Mouse (Mus musculus): ENCODE results near the gene Gapvd1.

Gapvd1 gene

DNA sequence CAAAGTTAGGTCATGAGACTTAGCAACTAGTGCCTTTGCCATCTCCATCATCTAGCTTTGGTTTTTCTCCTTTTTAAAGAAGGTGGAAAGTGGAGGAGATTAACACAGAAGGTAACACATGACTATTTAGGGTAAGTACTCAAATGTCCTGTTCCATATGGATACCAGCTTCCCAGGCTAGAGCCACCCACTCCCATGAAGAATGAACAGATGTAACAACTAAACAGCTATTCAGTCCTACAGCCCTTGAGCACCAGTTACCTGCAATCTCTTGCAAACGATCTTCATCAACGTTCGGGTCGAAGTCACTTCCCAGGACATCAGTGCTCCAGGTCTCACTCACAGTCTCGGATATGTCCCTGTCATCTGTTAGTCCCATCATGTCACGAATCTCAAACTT is 43.1 kb downstream of the Gapvd1 start:
- no peak for DNase-seq (ENCODE audit: low spot score in 2 of 2)

DNA sequence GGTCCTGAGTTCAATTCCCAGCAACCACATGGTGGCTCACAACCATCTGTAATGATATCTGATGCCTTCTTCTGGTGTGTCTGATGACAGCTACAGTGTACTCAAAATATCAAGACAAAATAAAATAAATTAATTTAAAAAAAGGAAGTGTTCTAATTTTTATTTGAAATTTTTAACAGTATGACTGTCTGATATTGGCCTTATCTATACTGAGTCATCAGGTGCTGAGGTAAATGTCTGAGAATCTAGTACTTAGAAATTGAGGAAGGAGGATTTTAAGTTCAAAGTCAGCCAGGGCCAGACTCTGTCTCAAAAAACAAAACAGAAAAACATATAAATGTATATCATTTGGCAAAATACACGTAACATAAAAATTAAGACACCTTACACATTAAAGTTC is 46.4 kb downstream of the Gapvd1 start:
- DNase-seq (ENCODE audit: low spot score in 2 of 2), result no peak

DNA sequence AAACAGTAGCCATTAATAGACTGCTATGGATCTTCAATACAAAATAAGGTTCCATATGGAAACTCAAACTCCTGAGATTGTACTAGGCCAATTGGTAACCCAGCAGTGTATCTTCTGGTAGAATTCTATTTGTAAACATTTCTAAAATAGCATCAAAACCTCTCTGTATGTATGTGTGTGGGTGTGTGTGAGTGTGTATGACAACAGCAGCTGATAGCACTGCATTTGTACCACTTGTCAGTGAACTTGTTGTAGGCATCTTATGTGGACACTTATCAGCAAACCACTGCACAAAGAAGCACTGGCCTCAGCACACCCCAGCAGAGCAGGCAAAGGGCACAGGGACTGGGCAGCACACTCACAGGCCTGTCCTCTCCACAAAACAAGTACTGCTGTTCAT is 58.4 kb downstream of the Gapvd1 start:
- DNase-seq (ENCODE audit: low spot score in 2 of 2), result no peak

DNA sequence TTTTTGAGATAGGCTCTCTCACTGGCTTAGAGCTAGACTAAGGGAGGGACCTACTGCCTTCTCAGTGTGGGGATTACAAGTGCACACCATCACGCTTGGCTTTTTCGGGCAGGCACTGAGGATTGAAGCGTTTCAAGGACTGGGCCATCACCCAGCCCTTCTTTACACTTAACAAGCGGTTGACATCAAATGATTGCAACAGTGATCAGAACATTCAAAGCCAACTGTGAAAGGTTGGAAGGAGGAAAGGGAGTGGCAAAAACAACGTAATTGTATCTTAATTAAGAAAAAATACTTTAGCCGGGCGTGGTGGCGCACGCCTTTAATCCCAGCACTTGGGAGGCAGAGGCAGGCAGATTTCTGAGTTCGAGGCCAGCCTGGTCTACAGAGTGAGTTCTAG is 62.2 kb downstream of the Gapvd1 start:
- DNase-seq (ENCODE audit: low spot score in 2 of 2), result no peak

DNA sequence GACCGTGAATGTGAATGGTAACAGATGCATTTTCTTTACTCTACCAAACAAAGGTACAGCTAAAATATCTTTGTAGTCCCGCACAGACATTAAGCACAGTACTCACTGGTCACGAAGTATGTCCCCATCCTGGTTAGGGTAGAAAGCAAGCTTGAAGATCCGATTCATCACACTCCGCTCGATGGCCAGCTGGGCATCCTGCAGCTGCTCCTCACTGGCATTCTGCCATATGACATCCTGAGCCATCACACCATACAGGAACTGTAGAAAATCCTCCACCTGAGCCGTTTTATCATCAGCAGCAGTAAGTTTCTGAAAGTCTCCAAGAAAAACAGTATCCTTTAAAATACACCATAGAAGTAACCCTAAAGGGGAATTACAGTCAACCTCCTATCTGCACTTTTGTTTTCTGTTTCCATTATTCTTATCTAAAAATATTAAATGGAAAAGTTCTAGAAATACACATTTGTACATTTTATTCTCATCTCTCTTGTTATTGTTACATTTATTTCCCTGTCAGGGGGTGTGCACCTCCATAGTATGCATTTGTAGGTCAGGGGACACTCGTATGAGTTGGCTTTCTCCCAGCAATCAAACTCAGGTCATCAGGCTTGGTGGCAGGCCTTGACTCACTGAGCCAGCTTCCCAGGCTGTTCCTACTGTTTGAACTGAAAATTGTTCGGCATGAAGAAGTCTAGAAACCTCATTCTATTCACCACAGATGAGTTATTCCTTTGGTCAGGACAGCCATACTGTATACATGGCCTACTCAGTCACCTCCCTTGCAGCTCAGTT is 70.8 kb downstream of the Gapvd1 start:
- no peak for DNase-seq (ENCODE audit: low spot score in 2 of 2)

DNA sequence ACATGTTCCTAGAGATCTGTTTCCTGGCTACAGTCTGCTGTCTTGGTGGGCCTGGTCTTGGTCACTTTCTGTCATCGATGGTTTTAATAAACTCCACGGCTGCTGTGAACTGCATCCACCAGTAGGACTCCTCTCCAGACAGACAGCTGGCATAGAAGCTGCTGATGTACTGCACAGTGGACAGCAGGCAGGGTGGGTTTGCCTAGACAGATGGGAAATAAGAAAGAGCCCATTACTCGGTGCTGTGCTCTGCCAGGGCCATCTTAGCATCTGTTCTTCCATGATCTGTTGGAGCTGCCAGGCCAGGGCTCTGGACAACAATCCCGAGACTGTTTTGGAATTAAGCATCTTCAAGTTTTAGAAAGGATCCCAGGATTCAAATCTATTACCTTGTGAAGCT is 77.1 kb downstream of the Gapvd1 start:
- DNase-seq (ENCODE audit: low spot score in 2 of 2), result no peak

DNA sequence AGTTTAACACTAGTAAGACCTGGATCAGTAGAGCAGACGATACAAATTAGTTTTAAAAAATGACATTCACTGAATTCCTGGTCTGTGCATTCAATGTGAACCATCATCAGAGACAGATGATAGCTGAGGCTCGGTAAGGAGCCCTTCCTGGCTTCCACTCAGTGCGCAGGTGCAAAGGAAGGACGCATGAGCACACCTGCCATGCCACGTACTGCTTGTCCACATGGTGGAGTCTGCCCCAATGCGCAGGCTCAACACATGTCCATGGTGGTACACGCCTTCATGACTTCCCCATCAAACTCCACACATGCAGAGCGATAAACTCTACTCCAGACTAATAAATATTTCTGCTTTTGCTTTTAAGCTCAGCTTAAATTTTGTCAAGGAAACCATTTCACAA is 78.0 kb downstream of the Gapvd1 start:
- no peak for DNase-seq (ENCODE audit: low spot score in 2 of 2)

DNA sequence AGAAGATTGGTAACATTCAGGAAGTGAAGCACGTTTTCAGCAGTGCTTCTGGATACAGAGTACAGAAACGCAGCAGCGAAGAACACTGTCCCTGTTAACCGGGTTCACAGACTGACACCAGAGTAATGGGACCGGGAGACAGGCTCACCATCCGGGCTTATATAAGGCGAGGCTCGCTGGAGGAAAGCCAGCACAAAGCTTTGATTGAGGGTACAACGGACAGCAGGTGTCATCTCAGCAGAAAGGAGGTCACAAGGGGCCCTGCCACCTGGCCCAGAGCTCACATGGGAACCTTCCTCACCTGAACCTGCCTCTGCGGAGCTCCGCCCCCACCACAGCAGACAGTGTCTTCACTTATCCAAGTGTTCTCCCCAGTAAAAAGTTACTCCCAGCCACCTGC is 81.2 kb downstream of the Gapvd1 start:
- no peak for DNase-seq (ENCODE audit: low spot score in 2 of 2)

DNA sequence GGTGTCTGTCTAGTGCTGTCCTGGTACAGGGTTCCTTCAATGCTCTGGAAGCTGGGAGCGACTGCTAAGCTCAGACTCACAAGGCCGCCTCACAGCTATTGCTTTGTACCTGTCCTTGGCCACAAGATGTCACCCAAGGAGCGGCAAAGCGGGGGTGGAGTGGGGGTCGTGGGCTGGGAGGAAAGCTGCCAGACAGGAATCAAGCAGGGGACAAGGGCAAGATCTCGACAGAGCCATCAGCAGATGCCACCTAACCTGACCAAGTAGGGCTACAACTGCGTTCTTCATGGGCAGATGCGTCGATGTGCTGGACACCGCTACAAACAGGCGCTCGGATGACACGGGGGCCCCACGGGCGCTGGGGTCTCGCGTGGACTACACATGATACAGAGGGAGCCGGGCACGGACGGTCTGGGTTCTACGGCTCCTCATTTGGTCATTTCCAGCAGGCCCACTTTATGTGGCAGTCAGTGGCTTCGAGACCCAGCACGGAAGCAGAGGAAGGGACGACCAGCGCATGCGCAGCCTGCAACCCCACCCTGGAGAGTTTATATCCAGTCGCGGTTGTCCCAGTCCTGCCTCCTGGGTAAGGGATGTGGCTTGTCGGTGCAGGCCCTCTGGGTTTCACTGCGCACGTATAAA is 83.5 kb downstream of the Gapvd1 start:
- DNase-seq (ENCODE audit: low spot score in 2 of 2), result peak; percentile 27 to 36

DNA sequence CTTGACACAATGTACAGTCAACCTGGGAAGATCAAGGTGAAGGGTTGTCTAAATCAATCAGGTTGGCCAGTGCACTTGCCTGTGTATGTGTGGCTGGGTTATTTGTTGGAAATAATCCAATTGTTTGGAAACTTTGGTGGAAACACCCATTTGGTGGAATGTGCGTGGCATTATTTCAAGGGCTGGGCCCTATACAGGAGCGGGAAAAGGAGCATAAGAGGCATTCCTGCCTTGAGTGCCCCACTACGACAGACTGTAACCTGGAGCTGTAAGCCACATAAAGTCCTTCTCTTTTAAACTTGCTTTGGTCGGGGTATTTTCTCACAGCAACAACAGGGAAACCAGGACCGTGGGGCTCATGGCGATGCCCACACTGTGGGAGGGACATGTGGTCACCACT is 84.6 kb downstream of the Gapvd1 start:
- no peak for DNase-seq (ENCODE audit: low spot score in 2 of 2)

DNA sequence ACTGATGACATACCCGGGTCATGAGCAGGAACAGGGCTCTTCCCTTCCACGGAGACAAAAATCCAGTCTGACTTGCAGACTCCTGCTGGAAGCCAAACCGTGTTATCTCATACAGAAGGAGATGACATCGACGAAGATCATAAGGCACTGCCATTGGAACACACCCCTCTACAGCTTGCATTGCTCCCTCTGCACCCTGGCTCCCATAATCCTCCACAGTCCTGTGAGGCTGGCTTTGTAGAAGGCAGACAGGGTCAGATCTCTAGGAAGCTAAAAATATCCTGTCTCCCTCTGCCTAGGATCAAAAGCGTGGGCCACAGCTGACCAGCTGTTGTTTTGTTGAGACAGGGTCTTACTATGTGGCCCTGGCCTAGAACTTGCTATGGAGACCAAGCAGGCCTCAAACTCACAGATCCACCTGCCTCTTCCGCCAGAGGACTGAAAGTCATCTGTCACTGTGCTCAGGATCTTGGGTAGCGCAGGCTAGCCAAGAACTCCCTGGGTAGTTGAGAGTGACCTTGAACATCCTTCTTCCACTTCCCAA is 85.8 kb downstream of the Gapvd1 start:
- DNase-seq (ENCODE audit: low spot score in 2 of 2), result no peak

DNA sequence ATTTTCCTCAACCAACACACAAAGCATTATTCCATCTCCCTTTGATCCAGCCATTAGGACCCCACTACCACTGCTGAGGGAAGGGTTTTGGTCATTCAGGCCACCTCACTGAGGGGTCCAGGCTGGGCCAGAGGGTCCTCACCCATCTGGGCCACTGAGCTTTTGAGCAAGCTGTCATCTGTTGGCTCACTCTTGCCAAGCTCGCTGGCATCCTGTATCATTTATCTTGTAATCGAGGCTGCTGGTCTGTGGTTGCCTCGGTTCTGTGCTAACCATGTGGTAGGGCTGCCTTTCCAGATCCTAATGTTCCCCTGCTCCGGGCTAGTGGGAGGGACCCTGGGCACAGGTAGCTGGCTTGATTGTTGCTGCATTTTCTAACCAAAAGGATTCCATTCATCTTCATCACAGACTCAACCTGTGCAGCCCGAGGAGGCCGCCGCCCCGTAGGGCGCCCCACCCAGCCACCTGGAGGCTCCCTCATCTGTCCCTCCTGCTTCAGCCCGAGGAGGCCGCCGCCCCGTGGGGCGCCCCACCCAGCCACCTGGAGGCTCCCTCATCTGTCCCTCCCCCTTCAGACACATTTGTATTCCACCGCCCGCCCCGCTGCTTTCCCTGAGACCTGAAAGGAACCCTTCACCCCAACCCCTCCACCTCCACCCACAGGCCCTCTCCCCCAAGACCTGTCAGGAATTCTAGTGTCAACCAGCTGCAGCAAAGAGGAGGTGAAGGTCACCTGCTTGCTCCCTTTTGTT is 86.4 kb downstream of the Gapvd1 start:
- no peak for DNase-seq (ENCODE audit: low spot score in 2 of 2)

DNA sequence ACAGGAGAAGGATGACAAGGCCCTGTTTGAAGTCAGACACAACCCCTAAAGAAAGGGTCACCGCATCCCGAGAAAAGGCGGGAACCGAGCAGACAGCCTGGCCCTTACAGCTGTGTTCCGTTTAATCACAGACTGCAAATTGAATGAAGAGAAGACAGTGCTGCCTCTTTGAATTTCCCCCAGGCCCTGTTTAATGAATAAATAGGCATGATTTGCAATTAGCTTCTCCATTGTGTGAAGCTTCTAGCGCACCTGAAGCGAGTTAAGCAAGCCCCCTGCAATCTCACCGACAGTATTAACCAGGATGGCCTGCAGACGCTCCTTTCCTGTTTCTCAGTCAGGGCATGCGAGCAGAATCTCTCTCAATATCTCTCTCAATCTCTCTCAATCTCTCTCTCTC is 87.2 kb downstream of the Gapvd1 start:
- DNase-seq (ENCODE audit: low spot score in 2 of 2), result no peak

DNA sequence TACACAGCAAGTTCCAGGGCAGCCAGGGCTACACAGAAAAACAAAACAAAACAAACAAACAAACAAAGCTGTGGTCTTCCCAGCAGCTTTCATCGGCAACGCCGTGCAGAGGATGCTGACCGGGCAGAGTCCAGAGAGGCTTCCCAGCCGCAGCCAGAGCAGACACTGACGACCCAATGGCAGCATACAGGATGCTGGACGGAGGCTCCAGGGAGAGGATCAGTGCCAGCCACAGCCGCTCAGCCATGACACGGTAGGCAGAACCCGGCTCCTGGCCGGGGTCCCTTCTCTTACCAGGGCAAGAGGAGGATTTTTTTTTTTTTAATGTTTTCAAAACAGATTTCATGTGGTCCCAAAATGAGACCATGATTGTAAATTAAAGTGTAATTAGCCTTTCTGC is 107.6 kb downstream of the Gapvd1 start:
- DNase-seq (ENCODE audit: low spot score in 2 of 2), result no peak

DNA sequence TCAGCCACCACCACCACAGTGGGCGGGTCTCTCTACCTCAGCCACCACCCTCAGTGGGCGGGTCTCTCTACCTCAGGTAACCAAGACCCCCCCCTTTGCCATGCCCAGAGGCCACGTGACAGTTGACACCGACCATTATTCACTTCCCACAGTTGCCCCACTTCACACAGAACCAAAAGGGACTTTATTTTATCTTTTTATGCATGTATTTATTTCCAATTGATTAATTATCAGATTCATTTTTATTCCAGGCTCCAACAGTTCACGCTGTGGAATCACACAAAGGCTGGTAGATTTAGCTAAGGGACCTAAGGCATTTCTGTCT is 108.5 kb downstream of the Gapvd1 start:
- no peak for DNase-seq (ENCODE audit: low spot score in 2 of 2)

DNA sequence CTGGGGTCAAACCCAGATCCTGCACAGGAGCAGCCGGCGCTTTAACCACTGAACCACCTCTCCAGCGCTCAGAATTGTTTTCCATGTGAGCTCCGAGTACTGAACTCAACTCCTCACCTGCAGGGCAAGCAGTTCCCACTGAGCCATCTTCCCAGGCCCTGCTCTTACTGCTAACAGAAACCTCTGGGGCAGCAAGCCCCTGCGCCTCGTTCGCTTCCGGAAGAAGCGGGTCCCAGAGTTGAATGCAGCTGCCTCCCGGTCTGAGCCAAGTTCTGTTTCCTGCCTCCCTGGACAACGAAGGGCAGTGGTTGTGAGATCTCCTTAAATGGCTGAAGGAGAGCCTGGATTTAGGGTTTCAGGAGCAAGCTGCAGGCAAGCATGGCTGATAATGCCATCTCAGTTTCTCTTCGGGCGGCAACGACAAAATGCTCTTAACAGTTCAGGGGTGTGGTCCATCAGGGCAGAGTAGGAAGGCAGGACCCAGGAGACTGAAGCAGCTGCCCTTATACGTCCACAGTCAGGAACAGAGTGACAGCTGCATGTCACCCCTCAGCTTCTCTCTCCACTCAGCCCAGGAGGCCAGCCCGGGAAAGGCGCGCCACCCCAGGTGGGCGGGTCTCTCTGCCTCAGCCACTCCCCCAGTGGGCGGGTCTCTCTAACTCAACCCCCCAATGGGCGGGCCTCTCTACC is 109.0 kb downstream of the Gapvd1 start:
- peak; percentile 57 to 65 for DNase-seq (ENCODE audit: low spot score in 2 of 2)

DNA sequence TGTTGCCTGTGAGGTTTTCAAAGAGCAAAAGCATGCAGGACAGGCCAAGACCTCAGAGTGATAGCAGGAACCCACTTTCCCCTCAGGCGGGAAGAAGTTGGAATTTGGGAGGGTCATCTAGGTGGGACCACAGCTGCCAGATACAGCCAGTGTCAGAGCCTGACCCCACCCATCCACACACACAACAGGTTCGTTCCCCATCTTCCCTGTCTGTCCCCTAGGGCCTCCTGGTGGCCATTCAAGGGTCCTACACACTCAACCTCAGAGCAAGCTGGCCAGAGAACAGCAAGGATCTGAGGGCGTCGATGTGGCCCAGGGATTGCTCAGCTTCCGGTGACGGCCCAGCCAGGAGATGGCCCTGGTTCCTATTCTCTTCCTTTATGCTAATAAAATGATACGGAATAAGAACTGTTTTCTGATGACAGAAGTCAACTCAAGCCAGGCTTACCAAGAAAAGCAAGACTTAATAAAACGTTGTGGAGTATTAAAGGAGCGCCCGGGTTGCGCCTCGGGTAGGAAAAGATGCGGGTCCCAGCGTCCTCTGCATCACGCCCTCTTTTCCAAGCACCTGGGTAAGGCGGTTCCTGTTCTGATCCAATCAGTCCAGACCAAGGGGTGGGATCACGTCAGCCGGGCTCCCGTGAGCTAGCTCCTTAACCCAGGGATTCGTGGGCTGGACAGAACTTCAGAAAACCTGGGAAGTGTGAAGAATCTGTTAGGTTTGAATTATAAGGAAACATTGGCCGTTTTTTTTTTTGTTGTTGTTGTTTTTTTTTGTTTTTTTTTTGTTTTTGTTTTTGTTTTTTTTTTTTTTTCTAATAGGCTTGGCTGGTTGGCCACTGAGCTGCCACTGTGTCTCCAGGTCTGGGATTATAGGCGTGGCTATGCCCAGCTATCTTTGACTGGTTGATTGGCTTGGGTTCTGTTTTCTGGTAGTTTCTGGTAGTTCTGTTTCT is 110.2 kb downstream of the Gapvd1 start:
- no peak for DNase-seq (ENCODE audit: low spot score in 2 of 2)

DNA sequence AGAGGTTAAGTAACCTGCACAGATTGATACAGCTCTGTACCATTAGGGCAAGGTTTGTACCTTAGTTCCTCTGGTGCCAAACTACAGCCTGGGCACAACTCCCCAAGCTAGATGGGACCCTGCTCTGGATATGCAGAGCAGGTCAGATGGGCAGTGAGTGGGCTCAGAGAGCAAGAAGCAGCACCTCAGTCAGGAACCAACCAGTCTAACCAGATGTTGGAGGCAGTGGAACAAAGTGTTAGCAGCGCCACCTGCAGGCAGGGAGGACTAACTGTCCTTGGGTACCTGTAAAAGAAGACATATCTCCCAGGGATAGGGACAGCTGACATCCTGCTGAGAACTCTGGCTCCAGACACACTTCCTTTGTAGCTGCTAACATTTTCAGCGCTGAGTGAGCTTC is 112.7 kb downstream of the Gapvd1 start:
- DNase-seq (ENCODE audit: low spot score in 2 of 2), result no peak

DNA sequence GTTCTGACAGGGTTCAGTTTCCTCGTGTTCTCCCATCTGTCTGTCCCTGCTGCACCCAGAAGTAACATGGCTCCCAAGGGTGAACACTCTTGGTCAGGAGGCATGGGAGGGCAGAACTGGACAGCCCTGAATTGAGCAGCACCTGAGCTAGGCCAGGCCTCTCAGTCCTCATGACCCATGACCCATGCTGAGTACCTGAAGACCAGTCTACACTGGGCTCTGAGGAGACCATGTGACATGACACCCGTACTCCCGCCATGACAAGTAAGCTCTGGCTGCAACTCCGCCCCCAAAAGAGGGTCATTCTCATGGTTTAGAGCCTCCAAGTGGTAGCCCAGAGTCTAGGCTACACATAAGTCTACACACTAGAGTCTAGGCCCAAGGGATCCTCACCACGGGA is 115.3 kb downstream of the Gapvd1 start:
- DNase-seq (ENCODE audit: low spot score in 2 of 2), result no peak

DNA sequence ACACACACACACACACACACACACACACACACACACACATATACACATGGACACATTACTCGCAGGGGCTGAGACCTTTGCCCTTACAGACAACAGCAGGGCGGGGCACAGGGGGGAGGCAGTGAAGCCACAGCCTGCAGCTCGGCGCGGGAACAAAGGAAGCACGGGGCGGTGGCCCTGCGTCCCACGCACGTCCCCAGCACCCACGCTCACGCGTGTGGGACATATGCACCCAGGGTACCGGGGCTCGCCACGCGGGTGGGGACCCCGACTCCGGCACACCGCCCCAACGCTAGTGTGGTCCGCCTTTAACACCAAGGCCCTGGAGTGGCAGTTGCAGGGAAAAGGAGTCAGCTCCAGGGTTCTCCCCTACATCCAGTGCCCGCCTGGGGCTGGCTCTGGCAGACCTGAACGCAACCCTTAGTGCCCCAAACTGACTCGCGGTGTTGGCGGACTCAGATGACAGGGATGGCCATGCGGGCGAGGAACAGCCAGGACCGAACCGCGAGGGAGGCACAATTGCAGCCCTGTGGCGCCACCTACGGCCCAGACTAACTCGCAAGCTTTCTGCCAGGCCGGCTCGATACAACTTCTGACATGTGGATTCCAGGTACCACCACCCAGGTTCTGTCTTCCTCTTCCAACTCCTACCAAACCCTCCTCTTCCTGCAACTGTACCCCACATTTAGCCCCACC is 115.9 kb downstream of the Gapvd1 start:
- DNase-seq (ENCODE audit: low spot score in 2 of 2), result peak; percentile 71 to 86

Data from urinary bladder, adult 18-20 months (tissue).